18 mouse cellular contexts compared by ENCODE assay signal in genomic region chr4:103704477-103704876, GRCm38 (mm10).
"Had no signal": no experiment of that assay in that cellular context is flagged by ENCODE, and none has a peak within 500 bp of the region (broad histone marks: within the 10 kb centered on the region; RNA-seq: fewer than 3 reads in every experiment).

No protein-coding gene starts in this region.

- H3K27me3 ChIP-seq: midbrain, embryonic 12.5 days; neural tube, embryonic 13.5 days; neural tube, embryonic 15.5 days had no signal

- H3K4me3 ChIP-seq: midbrain, embryonic 10.5 days; midbrain, embryonic 12.5 days; myocyte; neural tube, embryonic 13.5 days; neural tube, embryonic 15.5 days had no signal

- H3K27ac ChIP-seq: midbrain, embryonic 10.5 days; midbrain, embryonic 12.5 days; neural tube, embryonic 13.5 days; neural tube, embryonic 15.5 days had no signal

- H3K36me3 ChIP-seq: midbrain, embryonic 10.5 days; midbrain, embryonic 12.5 days; neural tube, embryonic 13.5 days; neural tube, embryonic 15.5 days had no signal

- H3K4me2 ChIP-seq: lung, embryonic 14.5 days; midbrain, embryonic 12.5 days; neural tube, embryonic 13.5 days; neural tube, embryonic 15.5 days had no signal

- DNase-seq: lung, adult 18-20 months; lung, embryonic 14.5 days; lung, postnatal 10 days; lung, postnatal 4 days; midbrain, embryonic 14.5 days; retina, postnatal 1 day; right cerebral cortex, postnatal 25 days; right cerebral cortex, postnatal 4 days; spleen, adult 18-20 months; thymus, adult 2 months; thymus, postnatal 25 days; thymus, postnatal 4 days had no signal

- H3K9ac ChIP-seq: lung, embryonic 14.5 days; midbrain, embryonic 12.5 days; neural tube, embryonic 13.5 days; neural tube, embryonic 15.5 days had no signal

- ATAC-seq: midbrain, embryonic 16.5 days had no signal

- H3K9me3 ChIP-seq: midbrain, embryonic 10.5 days; midbrain, embryonic 12.5 days; neural tube, embryonic 13.5 days; neural tube, embryonic 15.5 days had no signal
